Mouse (Mus musculus): ENCODE measurements at regions not wholly inside any gene's neighbourhood (a gene's known extent, or its start where the extent isn't known, plus 50 kb on each side); places are given as distances from the start of the nearest gene placed in this dataset.

DNA sequence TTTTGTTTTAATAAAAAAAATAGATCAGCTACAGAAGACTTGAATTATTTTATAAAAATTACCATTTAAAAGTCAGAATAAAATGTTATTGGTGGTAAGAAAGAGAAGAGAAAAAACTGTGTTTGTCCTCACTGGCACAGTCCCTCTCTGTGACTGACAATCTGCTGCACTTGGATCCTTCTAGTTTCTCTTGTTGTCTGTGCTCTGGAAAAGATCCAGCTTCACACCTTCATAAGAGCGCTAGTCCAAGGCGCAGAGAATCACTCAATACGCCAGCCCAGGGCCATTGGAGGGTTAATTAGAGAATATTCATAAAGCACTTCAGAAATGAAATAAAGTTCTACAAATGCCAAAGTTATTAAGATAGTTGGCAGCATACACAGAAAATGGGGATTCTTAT, 153.8 kb downstream of the Lmbrd1 start:
- ChIA-PET CTCF (no interaction called here), POLR2A (no interaction called here)

DNA sequence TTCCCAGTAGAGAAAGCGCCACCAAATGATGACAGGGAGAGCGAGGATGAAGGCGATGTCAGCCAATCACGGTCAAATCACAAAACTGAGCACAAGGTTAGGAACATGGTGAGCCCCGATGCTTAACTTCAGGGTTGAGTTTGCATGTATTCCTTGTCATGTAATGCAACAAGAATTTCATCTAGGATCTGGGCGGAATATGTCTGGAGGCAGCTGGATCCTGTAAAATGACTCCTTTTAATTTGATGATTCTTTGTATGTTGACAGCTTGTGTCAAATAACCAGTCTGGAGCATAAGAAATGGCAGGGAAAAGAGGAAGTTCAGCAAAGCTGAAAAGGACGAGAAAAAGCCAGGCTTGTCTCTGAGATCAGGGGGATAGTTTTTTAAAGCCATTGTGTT, 188.4 kb downstream of the Lmbrd1 start:
- CTCF ChIA-PET = no interaction called here
- POLR2A ChIA-PET = no interaction called here

DNA sequence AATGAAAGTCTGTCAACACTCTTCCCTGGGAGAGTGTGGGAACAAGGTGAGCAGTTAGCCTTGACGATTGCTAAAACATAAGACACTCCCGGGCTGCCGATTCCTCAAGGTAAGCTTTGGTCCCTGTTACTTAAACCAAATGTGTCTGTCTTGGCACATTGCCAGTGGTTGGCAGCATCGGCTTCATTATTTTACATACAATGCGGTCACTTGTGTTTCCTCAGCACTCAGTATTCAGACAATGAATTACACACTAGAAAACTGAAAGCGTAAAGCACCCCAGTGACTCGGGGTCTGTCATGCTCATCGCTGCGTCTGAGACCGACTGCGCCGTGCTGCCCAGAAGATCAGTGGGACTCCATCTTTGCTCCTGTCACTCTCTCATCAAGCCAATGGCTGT, 191.3 kb downstream of the Lmbrd1 start:
- CTCF ChIA-PET = no interaction called here
- POLR2A ChIA-PET = no interaction called here

DNA sequence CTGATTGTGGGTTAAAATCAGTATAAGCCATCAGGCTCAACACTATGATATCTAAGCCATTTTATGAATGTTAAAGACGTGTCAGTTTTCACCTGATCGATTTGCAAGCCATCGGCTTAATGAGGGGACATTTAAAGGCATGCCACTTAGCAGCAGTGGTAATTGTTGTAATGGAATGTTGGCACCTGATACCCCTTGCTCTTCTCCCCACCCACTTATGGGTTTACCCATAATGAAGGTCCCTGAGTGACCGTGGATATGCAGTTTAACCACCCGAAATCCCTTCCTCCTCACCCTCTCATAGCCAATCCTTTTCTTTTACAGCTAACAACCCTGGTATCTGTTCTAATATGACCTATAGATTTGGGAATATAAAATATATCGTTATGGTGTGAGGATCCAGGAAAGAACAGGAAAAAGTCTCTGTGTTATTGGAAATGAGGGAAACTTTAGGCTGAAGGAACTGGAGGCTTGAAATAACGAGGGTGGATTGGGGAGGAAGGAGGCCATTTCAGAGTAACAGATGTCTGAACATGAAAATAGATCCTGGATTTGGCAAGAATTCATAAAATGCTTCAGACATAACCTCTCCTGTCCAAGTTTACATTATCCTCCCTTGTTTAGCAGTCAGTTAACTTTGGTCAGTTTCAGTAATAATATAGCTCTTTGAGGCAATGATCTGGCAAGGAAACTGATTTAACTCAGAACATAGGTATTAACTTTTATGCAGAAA, 192.4 kb downstream of the Lmbrd1 start:
- ChIA-PET CTCF (no interaction called here), POLR2A (no interaction called here)

DNA sequence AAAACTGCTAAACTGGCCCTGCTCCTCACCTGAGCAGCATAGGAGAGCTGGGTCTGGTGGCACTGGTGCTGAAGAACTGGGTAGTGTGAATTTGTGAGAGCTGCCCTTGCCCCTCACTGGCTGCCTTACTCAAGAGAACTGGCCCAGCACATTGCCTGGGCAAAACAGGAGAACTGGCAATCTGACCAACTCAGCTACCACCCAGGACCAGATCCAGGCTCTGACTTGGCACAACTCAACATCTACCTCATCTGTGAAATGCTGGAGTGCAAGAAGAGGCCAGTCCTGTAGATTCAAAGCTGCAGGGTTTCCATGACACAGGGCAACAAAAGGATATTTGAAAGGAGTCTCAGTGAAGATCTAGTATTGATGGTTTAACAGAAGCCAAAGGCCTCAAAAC, 198.6 kb downstream of the Lmbrd1 start:
- CTCF ChIA-PET = no interaction called here
- POLR2A ChIA-PET = no interaction called here

DNA sequence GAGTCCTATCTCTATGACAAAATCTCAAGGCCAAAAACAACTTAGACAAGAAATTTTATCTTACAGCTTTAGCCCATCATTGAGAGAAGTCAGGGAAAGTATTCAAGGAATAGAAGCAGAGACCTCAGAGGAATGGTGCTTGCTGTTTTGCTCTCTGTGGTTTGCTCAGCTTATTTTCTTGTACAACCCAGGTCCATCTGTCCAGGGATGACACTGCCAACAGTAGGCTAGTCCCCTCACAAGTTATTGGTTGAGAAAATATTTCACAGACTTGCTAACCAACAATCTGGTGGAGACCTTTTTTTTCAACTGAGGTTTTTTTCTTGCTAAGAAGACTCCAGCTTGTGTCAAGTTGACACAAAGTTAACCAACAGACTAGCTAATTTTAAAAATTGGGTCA, 205.2 kb downstream of the Lmbrd1 start:
- CTCF ChIA-PET = no interaction called here
- POLR2A ChIA-PET = no interaction called here

DNA sequence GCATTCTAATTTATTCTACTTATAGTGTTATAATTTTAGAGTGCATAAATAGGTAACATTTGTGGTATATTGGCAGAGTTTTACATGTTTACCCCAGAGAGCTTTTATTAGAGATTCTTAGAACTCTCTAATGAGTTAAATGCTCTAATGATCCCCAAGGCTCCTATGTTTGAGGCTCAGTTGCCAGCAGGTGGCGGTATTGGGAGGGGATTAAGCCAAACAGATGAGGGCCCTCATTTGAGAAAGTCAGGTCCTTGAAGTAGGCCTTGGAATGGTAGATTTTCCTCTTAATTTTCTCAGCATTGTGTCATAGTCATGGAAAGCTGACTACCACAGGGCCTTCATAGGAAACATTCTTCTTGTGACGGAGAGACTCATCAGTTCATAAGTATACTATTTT, 222.8 kb downstream of the Lmbrd1 start:
- ChIA-PET POLR2A (no interaction called here), CTCF (interaction anchor here in 1 of 4 experiments (0.6 kb wide), 1 partner anchor 1730 kb away, joined by 10 read pairs; no protein-coding TSS in a partner anchor)

DNA sequence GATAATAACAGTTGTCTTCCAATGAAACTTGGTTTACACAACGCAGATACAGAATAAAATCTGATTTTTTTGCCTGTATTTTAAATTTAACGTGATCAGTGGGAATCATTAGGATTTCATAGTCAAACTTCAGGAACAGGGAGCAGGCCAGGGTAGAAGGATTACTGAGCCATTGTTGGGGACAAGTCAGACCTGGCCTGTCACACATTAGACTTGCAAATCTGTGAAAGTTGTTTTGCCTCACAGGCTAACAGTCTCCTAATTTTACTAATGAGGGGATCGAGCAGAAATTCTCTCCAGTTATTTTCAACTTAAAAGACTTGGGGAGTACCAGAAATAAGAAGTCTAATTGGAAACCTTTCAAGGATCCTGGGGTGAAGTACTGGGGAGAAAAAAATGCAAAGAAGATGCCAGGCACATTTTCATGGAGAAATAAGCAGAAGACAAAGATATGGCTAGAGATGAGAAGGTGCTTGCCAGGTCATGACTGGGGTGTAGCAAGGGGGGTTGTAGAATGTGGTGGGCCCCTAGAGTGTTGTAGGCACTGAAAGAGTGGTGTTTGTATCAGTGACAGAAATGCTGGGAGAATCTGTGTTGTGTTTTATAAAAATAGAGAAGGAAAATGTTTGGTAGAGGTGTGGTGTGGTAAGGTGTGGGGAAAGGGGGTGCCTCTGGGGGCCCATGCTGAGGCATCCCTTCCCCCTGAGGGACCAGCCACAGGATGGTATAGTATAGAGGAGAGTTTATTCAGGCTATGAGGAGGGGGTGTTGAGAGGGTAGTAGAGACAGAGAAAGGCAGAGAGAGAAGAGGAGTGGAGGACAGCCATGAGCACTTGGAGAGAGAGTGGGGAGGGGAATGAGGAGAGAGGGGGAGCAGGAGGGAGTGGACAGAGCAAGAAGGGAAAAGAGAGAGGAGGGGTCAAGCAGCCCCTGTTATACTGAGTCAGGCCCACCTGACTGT, 260.2 kb downstream of the Lmbrd1 start:
- POLR2A ChIA-PET = interaction anchor here in 1 of 4 experiments (0.8 kb wide), 1 partner anchor 551 kb away, joined by 3 read pairs; no protein-coding TSS in a partner anchor
- CTCF ChIA-PET = interaction anchor here in 1 of 4 experiments (0.7 kb wide), 1 partner anchor 351 kb away, joined by 4 read pairs; the partner anchor contains the start of gene Col19a1

DNA sequence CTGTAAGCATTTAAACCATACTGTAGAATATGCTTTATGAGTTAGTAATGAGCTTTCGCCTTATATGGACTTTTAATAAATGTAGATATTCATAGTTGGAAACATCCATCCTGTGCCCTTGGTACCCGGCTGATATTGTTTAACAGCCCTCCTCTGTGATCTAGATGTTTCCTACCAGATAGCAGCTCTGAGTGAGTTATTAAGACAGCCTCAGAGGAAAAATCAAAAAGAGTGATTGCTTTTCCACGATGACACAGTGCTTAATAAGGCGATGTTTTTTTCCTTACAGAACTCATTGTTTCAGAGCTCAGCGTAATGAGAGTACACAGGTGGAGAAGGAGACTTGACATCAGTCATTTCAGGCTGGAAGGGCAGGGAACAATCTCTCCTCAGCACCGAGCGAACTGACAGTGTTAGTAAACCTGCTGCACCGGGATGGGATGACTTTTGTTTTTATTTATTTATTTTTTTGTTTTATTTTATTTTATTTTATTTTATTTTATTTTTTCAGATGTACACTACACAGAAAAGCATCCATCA, 264.4 kb downstream of the Lmbrd1 start:
- ChIA-PET POLR2A (no interaction called here), CTCF (no interaction called here)

DNA sequence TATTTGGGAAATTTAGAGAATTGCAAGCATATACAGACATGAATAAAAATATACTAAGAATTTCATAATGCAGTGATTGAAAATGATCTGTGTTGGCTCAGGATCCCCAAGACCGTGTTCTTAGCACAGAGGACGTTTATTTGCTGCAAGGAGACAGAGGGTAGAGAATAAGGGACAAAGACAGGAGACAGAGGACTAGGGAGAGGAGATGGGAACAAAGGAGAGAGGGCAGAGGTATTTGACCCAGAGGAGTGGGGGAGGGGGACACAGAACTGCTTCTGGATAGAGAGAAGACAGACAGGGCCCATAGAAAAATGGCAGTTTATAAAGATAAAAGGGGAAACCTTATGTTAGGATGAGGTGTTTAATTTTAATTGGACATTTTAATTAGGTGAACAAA, 265.0 kb downstream of the Lmbrd1 start:
- ChIA-PET CTCF (no interaction called here), POLR2A (no interaction called here)

DNA sequence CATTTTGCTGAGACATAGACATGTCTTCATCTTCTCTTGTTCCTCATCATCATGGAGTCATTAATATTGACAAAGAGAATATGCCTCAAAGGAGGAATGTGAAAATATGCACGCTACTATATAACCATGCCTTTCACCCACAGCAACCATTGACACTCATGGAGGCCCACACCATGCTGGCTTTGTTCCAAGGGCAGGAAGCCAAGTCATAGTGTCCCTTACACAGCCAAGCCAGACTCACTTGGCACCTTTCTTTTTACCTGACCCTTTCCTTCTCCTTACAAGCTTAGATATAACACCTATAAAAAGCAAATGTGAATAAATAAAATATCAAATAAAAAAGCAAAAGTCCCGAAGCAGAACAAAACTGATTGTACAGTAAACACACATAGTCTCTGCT, 294.3 kb downstream of the Lmbrd1 start:
- CTCF ChIA-PET = interaction anchor here in 1 of 4 experiments (0.7 kb wide), 1 partner anchor 336 kb away, joined by 3 read pairs; no protein-coding TSS in a partner anchor
- POLR2A ChIA-PET = no interaction called here

DNA sequence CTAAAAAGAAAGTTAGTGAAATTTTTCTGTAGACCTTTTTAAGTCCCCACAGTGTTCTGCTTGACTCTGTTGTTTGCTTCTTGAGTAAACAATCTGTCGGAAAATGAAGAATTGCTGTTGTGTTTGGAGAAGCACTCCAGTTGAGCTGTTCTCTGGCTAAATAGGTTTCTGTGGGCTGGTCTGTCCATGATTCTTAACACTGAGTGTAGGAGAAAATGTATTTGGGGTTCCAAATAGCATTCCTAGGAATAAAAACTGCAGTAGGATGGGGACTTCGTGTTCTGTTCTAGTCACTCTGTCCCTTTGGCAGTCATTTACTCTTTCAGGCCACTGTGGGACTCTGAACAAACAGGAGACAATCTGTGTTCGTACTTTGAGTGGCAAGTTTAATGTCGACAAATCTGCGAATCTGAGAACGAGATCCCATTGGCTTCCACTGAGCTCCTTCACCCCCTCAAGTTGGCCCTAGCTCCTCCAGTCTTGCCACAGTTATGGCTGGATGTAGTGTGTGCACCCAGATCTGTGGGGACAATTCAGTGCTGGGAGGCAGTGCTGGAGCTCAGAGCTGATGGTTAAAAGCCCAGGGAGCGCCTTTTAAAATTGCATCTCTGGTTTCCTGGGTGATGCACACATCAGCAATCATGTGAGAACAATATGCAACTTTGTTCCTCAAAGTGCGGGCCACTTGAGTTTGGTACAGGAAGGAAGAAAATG, 330.2 kb downstream of the Lmbrd1 start:
- ChIA-PET CTCF (interaction anchor here in 1 of 4 experiments (0.6 kb wide), 1 partner anchor 327 kb away, joined by 3 read pairs; no protein-coding TSS in a partner anchor), POLR2A (no interaction called here)

DNA sequence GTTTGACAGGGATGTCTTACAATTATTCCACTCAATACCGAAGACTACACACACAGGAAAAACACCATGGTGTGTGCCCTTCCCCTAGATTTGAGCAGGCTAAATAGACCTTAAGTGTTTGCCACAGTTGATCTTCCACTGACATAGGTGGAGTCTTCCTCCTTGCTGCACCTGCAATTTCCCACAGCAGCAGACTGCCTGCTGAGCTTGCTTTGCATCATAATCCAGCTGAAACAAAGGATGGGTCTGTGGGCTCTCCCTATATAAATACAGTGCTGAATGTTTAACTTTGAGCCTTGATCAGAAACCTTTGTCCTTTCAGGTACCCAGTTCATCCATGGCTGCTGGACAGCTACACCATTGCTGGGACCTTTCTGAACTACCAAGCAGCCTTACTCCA, 334.3 kb downstream of the Lmbrd1 start:
- POLR2A ChIA-PET = no interaction called here
- CTCF ChIA-PET = no interaction called here
